Mouse (Mus musculus): ENCODE measurements around the gene Hmg20a.
A peak's percentile ranks its signal among the peaks of the same experiment; 100 is the strongest.

Gene Hmg20a

DNA sequence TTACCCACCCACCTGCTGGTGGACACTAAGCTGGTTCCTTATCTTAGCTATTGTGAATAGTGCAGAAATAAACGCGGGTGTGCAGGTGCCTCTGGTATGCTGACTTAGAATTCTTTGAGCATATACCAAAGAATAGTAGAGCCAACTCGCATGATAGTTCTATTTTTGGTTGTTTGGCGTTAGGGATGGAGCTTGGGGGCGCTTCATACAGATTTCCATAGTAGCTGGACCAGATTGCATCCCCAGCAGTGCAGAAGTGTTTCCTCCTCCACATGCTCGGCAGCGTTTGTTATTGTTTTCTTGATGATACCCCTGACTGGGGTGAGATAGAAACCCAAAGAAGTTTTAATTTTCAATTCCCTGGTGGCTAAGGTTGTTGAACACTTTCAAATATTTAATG, 21.3 kb downstream of the Hmg20a start:
- DNase-seq (ENCODE audit: low spot score): no peak

DNA sequence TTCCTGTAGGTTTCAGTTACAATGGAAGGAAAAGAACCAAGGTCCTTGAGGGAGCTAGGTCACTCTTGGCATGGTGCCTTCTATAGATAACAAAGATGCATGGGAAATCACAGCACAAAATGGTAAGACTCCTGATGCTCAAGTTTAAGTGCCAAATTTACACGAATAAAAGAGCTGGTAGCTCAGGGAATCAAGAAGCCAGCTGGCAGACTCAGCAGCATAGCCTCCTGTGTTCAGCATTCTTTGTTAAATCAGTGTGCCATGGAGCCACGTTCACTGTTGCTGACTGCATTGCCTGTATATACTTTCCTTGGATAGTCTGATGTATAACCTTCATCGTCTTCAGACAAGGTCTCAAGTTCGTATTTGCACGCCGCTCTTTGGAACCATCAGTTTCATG, 33.2 kb downstream of the Hmg20a start:
- DNase-seq (ENCODE audit: low spot score): no peak

- no peak for DNase-seq (ENCODE audit: low spot score)
Measured at GRCm38 (mm10) chr9:56453038-56453815, 34.8 kb downstream of the Hmg20a start.

- DNase-seq (ENCODE audit: low spot score): no peak
Measured at GRCm38 (mm10) chr9:56456426-56456825, 38.0 kb downstream of the Hmg20a start.

GRCm38 (mm10) chr9:56460987-56461386, 42.6 kb downstream of the Hmg20a start:
- no peak for DNase-seq (ENCODE audit: low spot score)

GRCm38 (mm10) chr9:56462606-56463005, 44.2 kb downstream of the Hmg20a start:
- DNase-seq (ENCODE audit: low spot score): no peak

DNA sequence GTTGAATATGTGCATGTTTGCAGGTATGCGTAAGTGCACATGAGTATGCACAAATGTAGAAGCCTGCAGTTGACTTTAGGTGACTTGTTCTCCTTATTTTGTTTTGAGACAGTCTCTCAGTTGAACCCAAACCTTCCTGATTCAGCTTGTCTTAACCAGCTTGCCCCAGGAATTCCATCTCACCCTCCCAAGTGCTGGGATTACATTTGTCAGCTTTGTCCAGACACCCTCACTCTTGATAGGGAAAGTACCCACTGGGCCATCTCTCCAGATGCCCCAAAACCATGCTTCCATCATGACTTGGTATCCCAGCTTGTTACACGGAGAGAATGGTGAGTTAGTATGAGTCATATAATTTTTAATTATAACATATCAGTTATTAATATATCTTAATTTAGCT, 44.6 kb downstream of the Hmg20a start:
- no peak for DNase-seq (ENCODE audit: low spot score)

GRCm38 (mm10) chr9:56463686-56464515, 45.5 kb downstream of the Hmg20a start:
- peak; percentile 63 for DNase-seq (ENCODE audit: low spot score)

DNA sequence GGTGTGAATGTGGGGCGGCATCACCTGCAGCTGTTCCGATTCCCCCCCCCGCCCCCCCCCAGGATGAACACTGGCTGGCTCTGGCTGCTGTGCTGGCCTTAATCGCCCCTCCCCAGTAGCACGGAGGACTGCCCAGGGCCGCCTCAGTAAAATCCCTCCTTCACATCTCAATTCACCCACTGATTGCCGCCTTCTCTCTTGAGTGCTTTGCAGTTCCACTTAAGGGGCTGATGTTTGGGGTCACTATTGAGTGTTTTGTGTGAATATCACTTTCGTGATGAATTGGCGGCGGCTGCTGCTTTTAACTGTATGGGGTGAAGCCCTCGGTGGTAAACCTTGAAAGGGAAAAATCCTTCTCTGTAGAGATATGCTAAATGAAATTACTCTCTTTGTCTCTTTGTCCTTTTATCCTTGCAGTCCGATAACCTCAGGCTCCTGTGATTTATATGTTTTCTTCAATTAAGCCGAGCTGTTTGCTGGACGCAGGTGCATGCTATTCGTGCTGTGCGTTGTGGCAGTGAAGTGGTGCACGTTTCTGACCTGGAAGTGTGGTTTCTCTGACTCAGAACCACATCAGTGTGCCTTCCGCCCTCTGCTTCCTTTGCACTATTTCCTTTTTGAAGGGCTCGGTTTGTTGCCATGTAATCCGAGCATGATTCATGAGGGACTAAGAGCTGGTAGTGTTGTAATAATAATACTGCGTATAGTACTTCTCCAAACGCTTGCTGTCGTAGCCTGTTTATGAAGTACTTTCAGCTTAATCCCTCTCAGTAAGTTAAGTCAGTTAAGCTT, 46.6 kb downstream of the Hmg20a start:
- DNase-seq (ENCODE audit: low spot score): peak; percentile 80

DNA sequence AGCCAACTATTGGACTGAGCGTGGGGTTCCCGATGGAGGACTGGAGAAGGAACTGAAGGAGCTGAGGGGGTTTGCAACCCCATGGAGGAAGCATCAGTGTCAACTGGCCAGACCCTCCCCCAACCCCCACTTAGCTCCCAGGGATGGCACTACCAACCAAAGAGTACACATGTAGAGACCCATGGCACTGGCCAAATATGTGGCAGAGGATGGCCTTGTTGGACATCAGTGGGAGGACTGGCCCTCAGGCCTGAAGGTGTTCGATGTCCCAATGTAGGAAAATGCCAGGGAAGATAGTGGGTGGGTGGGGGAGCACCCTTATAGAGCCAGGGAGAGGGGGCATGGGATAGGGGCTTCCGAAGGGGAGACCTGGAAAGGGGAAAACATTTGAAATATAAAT, 47.8 kb downstream of the Hmg20a start:
- no peak for DNase-seq (ENCODE audit: low spot score)

- DNase-seq (ENCODE audit: low spot score): no peak
Measured at GRCm38 (mm10) chr9:56469656-56470055, 51.2 kb downstream of the Hmg20a start.

- no peak for DNase-seq (ENCODE audit: low spot score)
Measured at GRCm38 (mm10) chr9:56470291-56470690, 51.9 kb downstream of the Hmg20a start.

- DNase-seq (ENCODE audit: low spot score): no peak
Measured at GRCm38 (mm10) chr9:56478975-56479647, 60.7 kb downstream of the Hmg20a start.

DNA sequence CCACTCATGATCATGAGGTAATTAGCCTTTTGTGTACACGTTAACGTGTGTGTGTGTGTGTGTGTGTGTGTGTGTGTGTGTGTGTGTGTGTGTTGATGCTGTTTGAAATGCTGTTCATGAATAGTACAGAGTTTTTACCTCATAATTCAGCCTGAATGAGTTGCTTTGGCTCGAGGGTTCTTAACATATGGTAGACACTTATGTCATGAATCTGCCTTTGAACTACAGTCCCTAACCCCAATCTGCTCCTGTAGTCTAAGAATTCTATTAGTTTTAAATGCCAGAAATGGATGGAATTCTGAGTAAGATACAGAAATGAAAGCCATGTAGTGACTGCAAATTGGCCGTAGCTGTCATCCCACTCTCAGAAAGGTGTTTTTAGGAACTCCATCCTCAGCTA, 64.2 kb downstream of the Hmg20a start:
- no peak for DNase-seq (ENCODE audit: low spot score)

DNA sequence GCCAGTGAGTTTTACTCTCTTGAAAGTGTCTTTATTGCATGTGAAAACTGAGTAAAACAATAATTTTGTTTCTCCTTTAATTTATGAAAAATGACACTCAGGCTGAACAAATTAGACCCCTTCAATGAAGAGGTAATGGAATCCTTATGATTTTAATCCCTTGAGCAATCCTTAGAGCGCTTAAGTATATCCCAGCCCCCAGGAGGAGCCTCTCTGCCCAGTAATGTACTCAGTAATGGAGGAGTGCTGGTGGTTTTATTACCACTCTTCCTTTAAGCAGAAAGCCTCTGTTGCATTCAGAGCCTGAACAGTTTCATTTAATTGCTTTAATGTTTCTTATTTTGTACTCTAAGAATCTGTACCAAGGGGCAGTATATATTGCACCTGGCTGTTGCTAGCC, 67.0 kb downstream of the Hmg20a start:
- DNase-seq (ENCODE audit: low spot score): no peak

DNA sequence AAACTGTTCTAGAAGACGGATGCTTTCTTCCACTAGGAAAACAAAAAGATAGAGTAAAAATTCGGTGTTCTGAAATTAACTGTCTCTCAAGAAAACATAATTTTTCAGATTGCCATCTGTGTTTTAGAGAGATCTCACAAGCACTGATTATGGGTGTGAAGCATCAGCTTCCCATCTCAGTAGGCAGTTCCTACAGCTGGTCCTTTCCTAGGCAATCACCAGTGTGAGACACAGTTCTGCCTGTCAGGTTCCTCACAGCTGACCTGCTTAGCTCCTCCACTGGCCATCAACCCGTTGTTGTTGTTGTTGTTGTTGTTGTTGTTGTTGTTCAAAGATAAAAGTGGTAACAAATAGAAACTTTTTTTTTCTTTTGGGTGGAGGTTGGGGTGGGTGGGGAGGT, 67.7 kb downstream of the Hmg20a start:
- no peak for DNase-seq (ENCODE audit: low spot score)

GRCm38 (mm10) chr9:56487651-56488050, 69.2 kb downstream of the Hmg20a start:
- DNase-seq (ENCODE audit: low spot score): no peak

DNA sequence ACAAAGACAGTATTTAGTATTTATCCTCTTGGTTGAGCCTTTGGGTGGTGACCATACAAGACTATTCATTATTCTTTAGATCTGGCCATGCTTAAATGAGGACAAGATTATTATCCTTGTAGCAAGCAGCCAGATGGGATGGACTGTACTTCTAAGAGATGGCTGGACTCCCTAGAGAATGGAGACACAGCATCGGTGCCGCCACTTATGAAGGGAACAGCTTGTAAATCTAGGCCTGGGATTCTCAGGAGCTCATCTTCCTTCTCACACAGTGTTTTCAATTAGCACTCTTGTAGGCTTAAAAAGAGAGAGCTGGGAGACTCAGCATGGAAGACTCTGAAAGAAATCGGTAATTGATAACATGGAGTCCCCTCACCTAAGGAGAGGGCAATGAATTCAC, 74.0 kb downstream of the Hmg20a start:
- DNase-seq (ENCODE audit: low spot score): no peak

- DNase-seq (ENCODE audit: low spot score): no peak
Measured at GRCm38 (mm10) chr9:56492916-56493315, 74.5 kb downstream of the Hmg20a start.

GRCm38 (mm10) chr9:56495088-56495487, 76.7 kb downstream of the Hmg20a start:
- no peak for DNase-seq (ENCODE audit: low spot score)

- DNase-seq (ENCODE audit: low spot score): no peak
Measured at GRCm38 (mm10) chr9:56495795-56496232, 77.4 kb downstream of the Hmg20a start.

DNA sequence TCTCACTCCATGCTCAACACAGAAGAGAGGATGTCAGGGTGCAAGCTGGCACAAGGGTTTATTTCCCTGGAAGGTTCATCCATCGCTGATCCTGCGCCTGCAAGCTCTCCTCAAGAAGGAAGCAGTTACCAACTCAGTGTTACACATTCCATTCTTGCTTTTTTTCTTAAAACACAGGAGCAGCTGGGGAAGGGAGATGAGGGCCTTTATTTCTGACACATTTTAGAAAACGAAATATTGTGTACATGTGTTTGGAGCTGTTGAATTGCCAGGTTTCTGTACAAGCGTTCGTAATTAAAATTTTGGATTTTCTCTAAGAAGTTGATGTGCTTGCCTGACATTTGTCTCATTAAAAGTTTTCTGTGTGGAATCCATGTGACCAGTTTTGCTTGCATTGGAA, 78.2 kb downstream of the Hmg20a start:
- no peak for DNase-seq (ENCODE audit: low spot score)
